Mouse (Mus musculus): ENCODE data around the gene Snca. TPM values are rescaled to one million over a fixed set of nuclear protein-coding genes. Genes with fewer than 3 reads are reported as not detected.
"Not testable (repeated sequence)": the region's sequence is repeated elsewhere in the genome, so short reads cannot be mapped to it uniquely, and the experiment has no call there.

The Snca gene
- polyA plus RNA-seq, 1 experiment from 2014 or later: 26.2 TPM

GRCm38 (mm10) chr6:60709997-60710471 lies 119.6 kb downstream of the Snca start:
- H3K27ac ChIP-seq: no peak overlapping the region
- no peak for ATAC-seq (ENCODE audit: insufficient number of reproducible peaks, insufficient read depth, low FRiP score, low TSS enrichment)
- 21% methylated on average over 2 of the region's 2 CpGs for whole genome bisulfite sequencing

DNA sequence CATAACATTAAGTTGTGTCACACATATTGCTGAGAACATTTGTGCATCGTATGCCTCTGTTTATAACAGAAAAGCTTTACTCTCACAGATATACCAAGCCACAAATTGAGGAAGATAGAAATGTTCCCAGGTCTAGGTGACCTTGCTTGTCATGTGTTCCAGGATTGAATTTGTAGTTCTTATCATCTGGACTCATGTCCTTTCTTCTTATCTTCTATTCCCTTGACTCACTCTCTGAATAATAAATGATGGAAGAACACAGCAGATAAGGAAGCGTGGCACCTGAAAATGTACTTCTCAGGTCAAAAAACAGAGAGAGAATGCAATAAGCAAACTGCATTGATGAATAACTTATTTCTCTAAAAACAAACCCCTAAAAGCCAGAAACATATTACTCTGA lies 131.6 kb downstream of the Snca start:
- no peak for ATAC-seq (ENCODE audit: insufficient number of reproducible peaks, insufficient read depth, low FRiP score, low TSS enrichment)
- Histone ChIP-seq H3K27ac (no peak overlapping the region), H3K9ac (no peak overlapping the region), H3K4me2 (replicated peaks) (no peak overlapping the region), H3K4me3 (no peak overlapping the region), H3K9me3 (no peaks in the 10 kb centered on the region), H3K4me1 (no peaks in the 10 kb centered on the region), H3K27me3 (no peaks in the 10 kb centered on the region), H3K36me3 (no peaks in the 10 kb centered on the region)
- WGBS: 83% methylated on average over 2 of the region's 2 CpGs

More at GRCm38 (mm10) chr6:60709997-60710471, 119.6 kb downstream of the Snca start:
- H3K4me3 ChIP-seq: no peak overlapping the region
- no peaks in the 10 kb centered on the region for H3K9me3 ChIP-seq
- H3K4me1 ChIP-seq: no peaks in the 10 kb centered on the region
- H3K27me3 ChIP-seq: no peaks in the 10 kb centered on the region
- H3K4me2 ChIP-seq (replicated peaks): no peak overlapping the region
- no peak overlapping the region for H3K9ac ChIP-seq
- no peaks in the 10 kb centered on the region for H3K36me3 ChIP-seq

- H3K36me3 ChIP-seq; H3K4me2 ChIP-seq (replicated peaks); H3K9me3 ChIP-seq; H3K27me3 ChIP-seq; H3K4me1 ChIP-seq; H3K27ac ChIP-seq; H3K4me3 ChIP-seq; ATAC-seq (ENCODE audit: insufficient number of reproducible peaks, insufficient read depth, low FRiP score, low TSS enrichment); H3K9ac ChIP-seq: not testable (repeated sequence)
- 85% methylated on average over 4 of the region's 4 CpGs for WGBS
Observed at GRCm38 (mm10) chr6:60687048-60687447, 142.6 kb downstream of the Snca start.

GRCm38 (mm10) chr6:60682233-60682632 lies 147.4 kb downstream of the Snca start:
- H3K9ac ChIP-seq: no peak overlapping the region
- no peaks in the 10 kb centered on the region for H3K9me3 ChIP-seq
- no peak overlapping the region for H3K4me3 ChIP-seq
- ATAC-seq (ENCODE audit: insufficient number of reproducible peaks, insufficient read depth, low FRiP score, low TSS enrichment): no peak
- H3K4me2 ChIP-seq (replicated peaks): no peak overlapping the region
- H3K27me3 ChIP-seq: no peaks in the 10 kb centered on the region
- no peaks in the 10 kb centered on the region for H3K4me1 ChIP-seq
- H3K36me3 ChIP-seq: no peaks in the 10 kb centered on the region
- WGBS: 55% methylated on average over 4 of the region's 4 CpGs
- no peak overlapping the region for H3K27ac ChIP-seq

Other genes starting within 250 kb of the Snca start
- gene Mmrn1, start 95.1 kb upstream of the Snca start, polyA plus RNA-seq (2016; fragmentation: Nextera tagmentation; extraction: Ambion mirVana): 7.1 and 8.5 TPM in 2 replicates